Mouse (Mus musculus) left cerebral cortex, adult 9 months (tissue): ENCODE data around the gene AF067063.
"Not testable (repeated sequence)": the region's sequence is repeated elsewhere in the genome, so short reads cannot be mapped to it uniquely, and the experiment has no call there.

ENCODE experiments used
- DNase-seq, 2 experiments: peaks; one replicate each; pipeline ENCODE4 v3.0.0; 2022; ENCODE audit warnings: low spot score in 2 of 2

The AF067063 gene

DNA sequence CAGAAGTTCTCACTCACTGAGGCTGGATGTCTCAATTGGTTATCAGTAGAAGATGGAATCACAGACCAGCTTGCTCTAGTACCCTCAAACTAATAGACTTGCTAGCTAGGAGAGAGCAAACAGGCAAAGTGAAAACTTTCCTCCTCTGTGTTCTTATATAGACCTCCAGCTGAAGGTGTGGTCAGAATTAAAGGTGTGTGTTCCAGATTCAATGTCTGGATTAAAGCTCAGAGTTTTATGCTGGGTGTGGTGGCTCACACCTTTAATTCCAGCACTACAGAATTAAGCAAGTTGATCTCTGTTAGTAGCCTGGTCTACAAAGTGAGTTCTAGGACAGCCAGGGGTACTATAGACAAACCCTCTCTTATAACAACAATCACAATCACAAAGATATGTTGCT lies at the start of gene AF067063:
AF067063 (minus strand) TSS at position 101 of the 400 bp plus-strand sequence.
- not testable (repeated sequence) for DNase-seq

DNA sequence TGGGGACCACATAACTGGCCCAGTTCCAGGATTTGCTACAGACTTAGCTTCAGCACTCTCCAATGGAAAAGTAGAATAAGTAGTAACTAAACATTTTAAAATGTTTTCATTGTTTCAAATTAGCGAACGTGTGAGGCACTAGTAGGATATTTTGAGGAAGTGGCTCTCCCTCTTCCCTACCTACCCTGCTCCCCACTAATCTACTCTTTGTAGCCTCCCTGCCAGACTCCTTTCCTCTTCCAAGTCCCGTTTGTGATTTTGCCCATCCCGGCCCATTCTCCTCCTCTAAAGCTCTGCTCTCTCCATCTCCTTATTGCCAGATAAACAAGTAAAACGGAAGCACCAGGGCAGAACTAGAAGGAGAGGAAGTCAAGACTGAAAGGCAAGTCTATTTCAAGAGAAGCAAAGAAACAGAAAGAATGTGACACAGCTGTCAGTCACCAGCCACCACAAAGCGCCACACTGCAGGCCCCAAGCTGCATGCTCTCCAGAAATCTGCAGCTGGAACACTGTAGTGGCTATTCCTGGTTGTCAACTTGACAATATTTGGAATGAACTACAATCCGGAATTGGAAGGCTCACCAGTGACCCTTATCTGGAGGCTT lies 34.5 kb upstream of the AF067063 start:
- DNase-seq = not testable (repeated sequence)

DNA sequence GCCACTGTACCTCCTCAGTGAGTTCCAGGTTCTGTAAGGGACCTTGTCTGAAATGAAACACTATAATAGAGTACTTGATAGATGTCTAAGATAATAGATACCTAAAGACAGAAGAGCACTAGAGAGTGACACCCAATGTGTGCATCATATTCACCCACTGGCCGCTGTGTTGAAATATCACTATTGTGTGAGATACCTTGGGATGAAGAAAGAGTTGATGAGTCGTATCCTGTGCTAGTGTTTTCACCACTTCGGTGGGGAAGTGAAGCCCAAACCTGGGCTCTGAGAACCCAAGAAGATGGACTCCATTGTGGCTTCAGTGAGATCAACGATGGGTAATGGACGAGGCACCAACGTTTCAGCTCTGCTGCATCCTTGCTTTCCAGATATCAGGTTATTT lies 32.4 kb upstream of the AF067063 start:
- DNase-seq = not testable (repeated sequence)

DNA sequence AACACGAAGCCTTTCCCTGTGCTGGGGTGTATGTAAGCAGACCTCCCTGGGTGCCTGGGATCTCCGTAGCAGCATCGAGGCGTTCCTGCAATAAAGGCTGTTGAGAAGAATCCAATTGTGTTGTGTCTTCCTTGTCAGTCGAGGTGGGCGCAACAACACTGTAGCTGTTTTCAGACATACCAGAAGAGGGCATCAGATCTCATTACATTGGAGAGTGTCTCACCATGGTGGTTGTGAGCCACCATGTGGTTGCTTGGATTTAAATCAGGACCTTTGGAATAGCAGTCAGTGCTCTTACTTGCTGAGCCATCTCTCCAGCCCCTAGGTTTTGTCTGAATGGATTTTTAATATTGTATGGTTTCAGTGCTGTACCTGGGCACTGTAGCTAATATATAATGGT lies 10.0 kb upstream of the AF067063 start:
- peak in 1 of 2 experiments; percentile 10 for DNase-seq

DNA sequence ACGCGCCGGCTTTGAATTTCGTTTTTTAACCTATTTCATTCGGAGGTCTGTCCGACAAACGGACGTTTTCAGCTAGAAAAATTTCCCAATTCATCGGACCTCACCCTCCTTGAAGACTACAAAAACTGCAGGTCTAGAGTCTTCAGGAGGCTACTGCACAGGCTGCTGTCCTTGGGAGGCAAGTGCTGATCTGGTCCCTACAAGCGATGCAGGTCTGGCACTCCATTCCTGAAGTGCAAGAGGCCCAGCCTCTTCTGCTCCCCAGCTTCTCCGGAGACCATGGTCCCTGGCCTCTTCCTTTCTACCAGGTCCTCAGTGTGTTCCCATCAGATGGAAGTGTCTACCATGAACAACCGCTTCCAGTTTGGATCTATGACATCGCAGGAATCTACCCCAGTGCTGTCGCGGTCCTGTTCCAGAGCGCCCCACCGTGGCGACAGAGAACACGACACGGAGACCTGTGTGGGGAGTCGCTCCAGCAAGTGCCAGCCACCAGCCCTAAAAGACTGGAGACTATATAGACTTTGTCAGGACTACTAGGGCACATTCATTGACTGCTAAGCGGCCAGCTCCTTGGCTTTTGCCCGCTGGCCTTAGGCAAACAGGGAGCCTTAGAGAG lies 7.8 kb upstream of the AF067063 start:
- peak in 1 of 2 experiments; percentile 7 for DNase-seq

DNA sequence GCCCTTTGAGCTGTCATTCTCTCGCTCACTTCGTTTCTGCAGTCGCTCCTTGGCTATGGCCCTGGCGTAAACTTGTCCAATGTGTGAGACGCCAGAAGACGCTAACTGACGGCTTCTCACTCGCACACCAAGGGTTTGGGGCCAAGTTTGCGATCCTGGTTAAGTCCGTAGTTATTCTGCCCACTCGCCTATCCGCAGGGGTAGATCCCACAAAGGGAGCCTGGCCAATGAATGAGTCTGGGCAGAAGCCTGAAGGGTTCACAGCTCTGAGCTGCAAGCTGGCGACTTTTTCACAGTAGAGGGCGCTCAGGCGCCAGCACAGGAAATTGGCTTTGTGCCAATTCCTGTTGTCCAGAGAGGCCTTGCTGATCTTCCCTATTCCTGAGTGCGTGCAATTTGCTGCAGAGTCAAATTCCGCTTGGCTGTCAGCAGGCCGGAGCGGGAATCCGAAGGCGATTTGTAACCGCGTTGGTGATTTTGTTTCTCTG lies 6.4 kb upstream of the AF067063 start:
- peak in 1 of 2 experiments; percentile 8 for DNase-seq

DNA sequence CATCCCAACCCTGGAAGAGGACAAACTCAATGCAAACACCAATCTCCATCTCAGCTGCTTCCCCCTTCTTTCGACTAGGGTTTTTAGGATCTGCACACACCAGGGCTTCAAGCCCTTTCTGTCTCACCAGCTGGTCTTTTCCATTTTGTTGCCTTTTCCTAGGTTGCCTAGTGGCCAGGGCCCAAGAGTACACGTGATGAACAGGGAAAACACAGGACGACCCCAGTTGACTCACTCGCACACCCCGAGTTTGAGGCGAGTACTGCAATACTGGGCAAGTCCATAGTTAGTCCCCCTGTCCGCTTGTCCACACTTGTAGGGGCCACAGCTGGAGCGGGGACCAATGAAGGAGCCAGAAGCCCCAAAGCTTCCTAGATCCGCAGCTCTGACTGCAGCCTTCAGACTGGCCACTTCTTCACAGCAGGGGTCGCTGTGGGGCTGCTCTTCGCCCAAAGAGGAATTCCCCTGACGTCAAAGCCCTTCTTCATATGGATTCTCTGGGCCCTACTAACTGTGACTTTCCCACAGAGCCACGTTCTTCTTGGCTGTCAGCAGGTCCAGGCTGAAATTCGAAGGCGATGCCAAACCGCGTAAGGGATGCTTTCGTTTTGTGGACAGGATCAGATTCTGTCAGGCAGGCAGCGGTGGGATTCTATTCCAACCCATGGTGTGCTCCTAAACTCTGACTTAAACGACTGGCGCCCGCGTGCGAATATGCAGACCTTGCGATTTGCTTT lies 5.5 kb upstream of the AF067063 start, which contains the start of gene D13Ertd608e:
D13Ertd608e (plus strand) TSS at position 687 of the 737 bp plus-strand sequence.
- peak in 1 of 2 experiments; percentile 14 for DNase-seq

DNA sequence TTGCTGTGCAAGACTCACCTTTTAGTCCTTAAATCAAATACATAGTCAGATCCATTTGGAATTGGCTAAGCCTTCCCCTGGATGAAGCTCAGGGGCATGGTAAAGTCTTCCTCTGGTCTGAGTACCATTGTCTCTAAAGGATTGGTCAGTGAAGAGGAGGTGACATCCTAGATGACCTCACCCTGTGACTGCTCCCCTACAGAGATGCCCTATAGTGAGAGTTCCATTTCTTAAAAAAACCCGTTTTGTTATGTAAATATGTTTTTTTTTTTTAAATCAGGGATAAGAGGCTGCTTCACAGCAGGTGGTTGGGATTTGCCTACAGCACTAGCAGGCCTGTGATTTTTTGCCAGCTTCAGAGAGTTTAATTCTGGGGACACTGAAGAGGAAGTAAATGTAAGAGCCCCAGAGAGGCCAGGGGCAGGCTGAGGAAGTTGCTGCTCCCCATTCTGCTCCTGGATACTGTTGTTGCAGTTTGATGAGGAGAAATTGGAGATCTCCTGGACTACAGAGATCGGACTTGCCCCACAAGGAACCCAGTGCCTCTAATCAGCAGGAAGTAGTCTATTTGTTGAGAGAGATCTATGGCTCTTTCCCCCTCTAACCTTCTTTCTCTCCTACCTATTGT lies 12.3 kb downstream of the AF067063 start:
- DNase-seq = no peak

DNA sequence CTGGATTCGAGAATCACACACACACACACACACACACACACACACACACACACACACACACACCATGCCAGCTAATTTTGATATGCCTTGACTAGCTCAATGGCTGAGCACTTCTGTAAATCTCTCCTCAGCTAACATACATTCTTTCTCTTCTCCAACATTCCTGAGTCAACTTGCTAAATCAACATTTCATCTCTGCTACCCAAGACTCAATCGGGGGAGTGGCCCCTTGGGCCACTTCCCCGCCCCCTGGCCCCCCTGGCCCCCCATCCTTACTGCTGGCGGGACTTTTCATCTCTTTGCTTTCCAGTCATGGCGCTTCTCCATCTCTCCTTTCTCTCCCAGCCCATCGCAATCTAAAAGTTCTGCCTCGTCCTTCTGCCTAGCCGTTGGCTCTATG lies 13.2 kb downstream of the AF067063 start:
- DNase-seq = no peak

DNA sequence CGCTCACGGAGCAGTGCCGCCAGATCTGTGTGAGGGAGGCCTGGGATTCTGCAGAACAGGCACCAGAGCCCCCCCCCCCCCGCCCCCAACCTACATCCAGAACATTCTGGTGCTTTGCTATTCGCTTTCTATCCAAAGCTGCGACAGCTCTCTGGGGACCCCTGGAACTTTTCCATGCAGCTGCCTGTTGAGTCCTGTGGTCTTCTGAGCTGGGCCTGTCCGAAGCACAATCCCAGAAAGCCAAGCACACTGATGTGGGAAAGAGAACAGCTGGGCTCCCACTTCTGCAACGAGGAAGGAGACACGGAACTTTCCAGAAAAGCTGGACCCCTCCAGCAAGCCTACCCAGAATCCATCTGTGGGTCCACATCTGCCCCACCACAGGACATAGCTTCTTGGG lies 20.0 kb downstream of the AF067063 start:
- no peak for DNase-seq

DNA sequence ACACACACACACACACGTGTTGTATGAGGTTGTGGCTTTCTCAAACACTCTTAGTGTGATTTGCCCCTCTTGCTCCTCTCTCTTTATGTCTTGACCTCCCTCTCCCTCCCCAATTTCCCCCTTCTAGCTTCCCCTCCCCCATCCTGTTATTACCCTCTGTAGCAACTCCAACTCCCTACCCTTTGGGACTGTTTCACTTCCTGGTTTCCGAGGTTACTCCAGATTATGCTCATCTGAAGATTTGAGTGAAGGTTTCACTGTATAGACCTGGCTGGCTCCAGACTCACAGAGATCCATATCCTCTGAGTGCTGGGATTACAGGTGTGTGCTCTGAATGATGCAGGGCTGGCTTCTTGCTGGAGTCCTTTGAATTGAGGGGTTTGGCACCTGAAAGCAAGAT lies 21.1 kb downstream of the AF067063 start:
- DNase-seq = no peak

DNA sequence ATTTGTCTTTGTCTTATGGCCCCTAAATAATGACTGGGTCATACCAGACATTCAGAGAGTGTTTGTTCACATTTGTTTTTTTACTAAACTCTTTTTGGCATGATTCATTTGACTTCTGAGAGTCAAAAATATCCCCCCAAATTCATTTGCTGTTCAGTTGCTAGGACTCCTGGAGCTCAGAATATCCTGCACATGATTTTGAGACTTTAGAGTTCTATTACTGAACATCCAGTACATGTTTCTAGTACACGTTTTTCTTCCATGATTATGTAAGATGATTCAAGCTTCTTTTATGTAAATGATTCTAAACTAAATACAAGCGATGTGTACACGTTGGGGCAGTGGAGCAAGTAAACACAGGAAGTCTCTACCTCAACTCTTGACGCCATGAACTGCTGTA lies 32.4 kb downstream of the AF067063 start:
- no peak for DNase-seq

DNA sequence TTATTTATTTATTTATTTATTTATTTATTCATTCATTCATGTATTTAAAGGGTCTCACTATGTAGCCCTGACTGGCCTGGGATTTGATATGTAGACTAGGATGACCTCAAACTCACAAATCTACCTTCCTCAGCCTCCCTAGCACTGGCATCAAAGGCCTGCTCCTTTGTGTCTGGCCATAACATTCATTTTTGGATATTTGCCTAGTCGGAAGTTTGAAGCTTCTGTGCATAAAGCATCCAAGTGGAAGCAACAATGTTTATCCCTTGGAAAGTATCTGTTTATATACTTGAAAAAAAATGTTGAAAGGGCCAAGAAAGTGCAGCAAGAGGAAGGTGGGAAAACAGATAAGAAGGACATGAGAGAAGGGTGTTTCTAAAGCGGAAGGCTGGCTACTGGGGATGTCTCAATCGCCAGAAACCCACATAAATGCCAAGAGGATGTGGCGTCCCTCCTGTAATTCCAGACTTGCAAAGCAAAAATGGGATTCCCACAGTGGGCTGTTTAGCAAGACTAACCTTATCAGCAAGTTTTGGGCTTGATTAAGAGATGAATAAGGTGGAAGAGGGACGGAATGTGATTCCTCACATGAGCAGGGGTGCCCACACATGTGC lies 37.1 kb downstream of the AF067063 start:
- no peak for DNase-seq

DNA sequence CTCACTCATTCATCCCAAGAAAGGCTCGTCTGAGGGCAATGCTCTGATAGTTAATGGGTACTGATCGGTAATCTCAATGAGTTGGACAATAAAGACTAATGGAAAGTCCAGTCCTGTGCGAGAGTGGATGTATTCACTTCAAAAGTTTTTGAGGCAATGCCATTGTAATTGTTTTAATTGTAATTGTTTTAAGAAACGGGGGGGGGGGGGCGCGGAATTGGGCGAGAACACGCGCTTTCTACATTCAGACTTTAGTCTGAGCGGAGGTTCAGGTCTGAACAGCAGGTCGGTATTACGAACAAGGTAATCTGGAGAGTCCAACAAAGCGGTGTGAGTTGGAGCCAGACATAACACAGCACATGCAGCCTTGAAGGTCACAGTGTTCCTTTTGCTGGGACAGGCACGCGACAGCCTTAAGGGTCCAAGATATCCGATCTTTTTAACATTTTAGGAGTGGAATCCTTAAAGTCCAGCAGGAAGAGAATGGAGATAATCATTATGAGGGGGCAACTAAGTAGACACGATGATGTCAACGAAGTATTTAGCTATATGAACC lies 38.4 kb downstream of the AF067063 start:
- DNase-seq = no peak

DNA sequence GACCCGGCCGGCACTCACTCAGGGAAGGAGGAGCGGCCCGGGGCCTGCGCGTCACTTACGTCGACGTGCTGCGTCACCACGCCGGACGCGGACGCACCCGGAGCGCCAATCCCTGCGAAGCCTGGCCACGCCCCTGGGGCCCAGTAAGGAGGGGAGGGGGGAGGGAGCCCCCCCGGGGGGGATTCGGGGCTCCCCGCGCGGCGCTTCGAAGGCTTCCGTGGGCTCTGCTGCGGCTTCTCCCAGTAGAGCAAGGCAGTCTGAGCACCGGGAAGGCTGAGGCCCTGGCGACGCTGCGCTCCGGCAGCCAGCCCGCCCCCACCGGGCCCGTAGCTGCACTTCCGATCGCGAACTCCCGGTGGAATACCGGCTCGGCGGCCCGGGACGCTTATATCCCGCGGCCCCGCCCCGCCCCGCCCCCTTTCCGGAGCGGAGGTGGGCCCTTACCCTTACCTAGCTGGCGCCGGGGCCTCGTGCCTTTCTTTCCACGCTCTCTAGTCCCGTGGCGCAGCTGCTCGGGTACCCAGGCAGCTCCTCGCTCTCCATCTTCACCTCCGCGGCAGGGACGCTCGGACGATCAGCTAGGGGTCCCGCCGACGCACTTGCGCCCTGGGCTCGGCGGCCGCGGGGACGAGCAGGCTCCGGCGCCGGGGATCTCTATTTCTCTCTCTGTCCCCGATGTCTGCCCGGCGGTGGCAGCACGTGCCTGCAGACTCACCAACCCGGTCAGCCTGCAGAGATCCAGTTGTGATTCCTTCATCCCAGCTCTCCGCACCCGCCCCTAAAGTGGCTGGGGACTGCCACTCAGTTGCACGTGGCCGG lies 39.0 kb downstream of the AF067063 start, which contains the start of gene Zfp131:
Zfp131 (minus strand) TSS at position 129 of the 819 bp plus-strand sequence.
- peak; percentile 78 to 91 for DNase-seq

DNA sequence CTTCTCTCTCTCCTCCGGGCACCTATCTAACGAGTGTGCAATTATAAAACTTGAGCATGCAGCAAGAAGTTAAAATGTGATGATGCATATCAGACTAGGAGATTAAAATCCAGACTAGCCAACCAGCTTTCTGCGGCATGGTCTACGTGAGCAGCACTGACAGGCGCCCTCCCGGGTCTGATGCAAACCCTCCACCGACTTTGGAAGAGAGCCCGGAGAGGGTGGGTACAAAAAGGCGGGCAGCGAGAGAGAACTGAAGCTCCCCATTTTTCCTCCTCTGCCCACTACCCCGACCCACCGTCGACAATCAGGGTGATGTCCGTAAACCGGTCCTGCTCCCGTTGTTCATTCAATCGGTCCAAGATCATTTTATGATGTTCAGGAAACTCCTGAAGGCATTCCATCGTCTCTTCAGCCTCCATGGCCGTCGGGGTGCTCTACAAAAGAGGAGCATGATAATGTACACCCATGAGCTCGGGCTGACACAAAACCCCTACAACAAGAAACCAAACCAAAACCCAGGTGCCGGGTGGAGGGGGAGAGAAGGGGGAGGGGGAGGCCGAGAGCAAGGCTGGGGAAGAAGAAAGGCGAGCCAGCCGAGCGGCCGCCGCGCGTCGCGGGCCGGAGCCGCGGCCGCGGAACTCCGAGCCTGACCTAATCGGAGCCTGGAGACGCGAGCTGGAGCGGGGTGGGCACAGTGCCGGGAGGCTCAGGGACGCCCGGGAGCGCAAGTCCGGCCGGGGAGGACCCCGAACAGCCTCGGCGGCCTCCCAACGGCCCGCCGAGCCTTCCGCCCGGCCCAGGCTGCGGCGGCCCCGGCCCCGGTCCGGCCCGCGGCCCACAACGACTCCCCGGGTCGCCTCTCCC lies 39.9 kb downstream of the AF067063 start:
- peak in 1 of 2 experiments; percentile 56 for DNase-seq

DNA sequence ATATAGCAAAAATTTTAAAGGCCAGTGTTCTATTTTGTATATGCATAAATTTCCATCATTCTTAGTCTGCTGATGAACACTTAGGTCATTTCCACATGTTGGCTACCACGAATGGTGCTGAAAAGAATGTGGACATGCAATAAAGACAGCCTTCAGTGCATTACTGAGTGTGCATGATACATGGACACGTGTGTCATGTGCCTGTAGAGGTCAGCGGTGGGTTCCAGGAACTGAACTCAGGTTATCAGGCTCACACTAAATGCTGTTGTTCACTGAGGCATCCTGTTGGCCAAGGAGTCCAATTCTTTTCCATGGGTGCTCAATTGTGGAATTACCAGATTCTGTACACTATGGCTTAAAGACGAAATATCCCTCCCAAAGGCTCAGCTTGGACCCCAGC lies 46.4 kb downstream of the AF067063 start:
- no peak for DNase-seq
